Mouse (Mus musculus) embryonic facial prominence, embryonic 12.5 days (tissue): ENCODE results near the gene Galnt17. TPM values are rescaled to one million over a fixed set of nuclear protein-coding genes. Genes with fewer than 3 reads are reported as not detected.

Experiments
- ATAC-seq: fragments of 200-750 bp; cut with Nextera tagmentation; 2 replicates; pipeline ENCODE4 v1.8.0; 2017; ENCODE audit not compliant: insufficient number of reproducible peaks, insufficient read depth, low FRiP score, low TSS enrichment
- H3K27ac ChIP-seq: fragments of 300-500 bp; sonication (generic); 2 replicates; pipeline ENCODE4 v1.5.1; 2016; ENCODE audit warnings: mild to moderate bottlenecking
- H3K27me3 ChIP-seq: fragments of 300-500 bp; sonication (generic); 2 replicates; pipeline ENCODE4 v1.6.1; 2016; ENCODE audit warnings: mild to moderate bottlenecking, moderate library complexity
- H3K36me3 ChIP-seq: fragments of 300-500 bp; sonication (generic); 2 replicates; pipeline ENCODE4 v1.6.1; 2016; ENCODE audit warnings: mild to moderate bottlenecking
- H3K4me1 ChIP-seq: fragments of 300-500 bp; sonication (generic); 2 replicates; pipeline ENCODE4 v1.6.1; 2016
- H3K4me2 ChIP-seq: fragments of 300-500 bp; sonication (generic); replicated peaks from 2 replicates; pipeline ENCODE4 v1.6.1; 2016; ENCODE audit warnings: mild to moderate bottlenecking, moderate library complexity
- H3K4me3 ChIP-seq: fragments of 300-500 bp; sonication (generic); 2 replicates; pipeline ENCODE4 v1.5.1; 2016; ENCODE audit warnings: mild to moderate bottlenecking
- H3K9ac ChIP-seq: fragments of 300-500 bp; sonication (generic); 2 replicates; pipeline ENCODE4 v1.6.1; 2016; ENCODE audit warnings: mild to moderate bottlenecking, moderate library complexity
- H3K9me3 ChIP-seq: fragments of 300-500 bp; sonication (generic); 2 replicates; pipeline ENCODE4 v1.6.1; 2016; ENCODE audit warnings: mild to moderate bottlenecking, moderate library complexity
- WGBS: fragments of 180-500 bp; shearing (Covaris S2); methylation state at CpG from one replicate; pipeline ENCODE4 v1.1.7; 2016; 5-methylcytosine and 5-hydroxymethylcytosine counted together
- polyA plus RNA-seq: library from polyadenylated mRNA; unstranded; fragments of >200 nt; fragmentation: Nextera tagmentation; extraction: Ambion mirVana; gene quantifications from 2 replicates; pipeline ENCODE4 v1.2.1, GENCODE M21; 2016

Galnt17 gene
- polyA plus RNA-seq, 1 experiment from 2014 or later = 3.4 TPM

- no peaks in the 10 kb centered on the region; the same call in 1 of the 2 replicates for H3K4me1 ChIP-seq
- H3K9me3 ChIP-seq = no peaks in the 10 kb centered on the region
- no peaks in the 10 kb centered on the region for H3K36me3 ChIP-seq
- no peak overlapping the region for H3K4me2 ChIP-seq
- H3K27ac ChIP-seq = no peak overlapping the region
- WGBS = 78% methylated on average over 7 of the region's 7 CpGs
- no peak overlapping the region for H3K9ac ChIP-seq
- no peak overlapping the region for H3K4me3 ChIP-seq
- no peak for ATAC-seq
- no peaks in the 10 kb centered on the region for H3K27me3 ChIP-seq
Observed at GRCm38 (mm10) chr5:130854430-130854829, 453.9 kb downstream of the Galnt17 start.

- Histone ChIP-seq H3K4me3 (no peak overlapping the region), H3K36me3 (no peaks in the 10 kb centered on the region), H3K9me3 (no peaks in the 10 kb centered on the region), H3K4me2 (no peak overlapping the region), H3K27me3 (no peaks in the 10 kb centered on the region), H3K4me1 (no peaks in the 10 kb centered on the region; the same call in 1 of the 2 replicates), H3K9ac (no peak overlapping the region), H3K27ac (no peak overlapping the region)
- WGBS = 0% methylated on average over 10 of the region's 10 CpGs
- ATAC-seq = no peak
Observed at GRCm38 (mm10) chr5:130853371-130853770, 454.9 kb downstream of the Galnt17 start.

GRCm38 (mm10) chr5:130852182-130852581 lies 456.1 kb downstream of the Galnt17 start:
- no peak overlapping the region for H3K27ac ChIP-seq

GRCm38 (mm10) chr5:130849610-130850009 lies 458.7 kb downstream of the Galnt17 start:
- H3K9ac ChIP-seq = no peak overlapping the region
- no peak overlapping the region for H3K4me2 ChIP-seq
- whole genome bisulfite sequencing = 50% methylated on average over 4 of the region's 4 CpGs
- H3K27ac ChIP-seq = no peak overlapping the region
- H3K36me3 ChIP-seq = no peaks in the 10 kb centered on the region
- H3K9me3 ChIP-seq = no peaks in the 10 kb centered on the region
- no peaks in the 10 kb centered on the region for H3K27me3 ChIP-seq
- no peaks in the 10 kb centered on the region; the same call in 1 of the 2 replicates for H3K4me1 ChIP-seq
- no peak for ATAC-seq
- no peak overlapping the region for H3K4me3 ChIP-seq

More at GRCm38 (mm10) chr5:130852182-130852581, 456.1 kb downstream of the Galnt17 start:
- peak overlapping the region; percentile 42 for H3K4me2 ChIP-seq
- H3K36me3 ChIP-seq = no peaks in the 10 kb centered on the region
- WGBS = 5% methylated on average over 11 of the region's 11 CpGs
- no peaks in the 10 kb centered on the region for H3K9me3 ChIP-seq
- no peak for ATAC-seq
- H3K9ac ChIP-seq = peak overlapping the region; percentile 34
- H3K4me1 ChIP-seq = no peaks in the 10 kb centered on the region; the same call in 1 of the 2 replicates
- H3K4me3 ChIP-seq = peak overlapping the region; percentile 17; the same call in 1 of the 2 replicates
- no peaks in the 10 kb centered on the region for H3K27me3 ChIP-seq

- H3K4me3 ChIP-seq = no peak overlapping the region
- no peak overlapping the region for H3K27ac ChIP-seq
- no peak overlapping the region for H3K9ac ChIP-seq
- no peaks in the 10 kb centered on the region for H3K27me3 ChIP-seq
- H3K36me3 ChIP-seq = no peaks in the 10 kb centered on the region
- H3K4me2 ChIP-seq = no peak overlapping the region
- WGBS = 80% methylated on average over 6 of the region's 6 CpGs
- no peaks in the 10 kb centered on the region for H3K9me3 ChIP-seq
- no peaks in the 10 kb centered on the region; the same call in 1 of the 2 replicates for H3K4me1 ChIP-seq
- no peak for ATAC-seq
Observed at GRCm38 (mm10) chr5:130848562-130848961, 459.7 kb downstream of the Galnt17 start.

GRCm38 (mm10) chr5:130825797-130826196 lies 482.5 kb downstream of the Galnt17 start:
- H3K27me3 ChIP-seq = no peaks in the 10 kb centered on the region
- ATAC-seq = no peak
- no peak overlapping the region for H3K4me2 ChIP-seq
- H3K4me1 ChIP-seq = no peaks in the 10 kb centered on the region
- H3K36me3 ChIP-seq = no peaks in the 10 kb centered on the region
- 83% methylated on average over 2 of the region's 2 CpGs for WGBS
- H3K9ac ChIP-seq = no peak overlapping the region
- no peak overlapping the region for H3K27ac ChIP-seq
- no peaks in the 10 kb centered on the region for H3K9me3 ChIP-seq
- no peak overlapping the region for H3K4me3 ChIP-seq
